Mouse (Mus musculus): ENCODE results near the gene Psmb7.

Gene Psmb7

GRCm38 (mm10) chr2:38641761-38642160, 2.1 kb downstream of the Psmb7 start:
- DNase-seq (ENCODE audit: low read depth, low spot score), result no peak

GRCm38 (mm10) chr2:38637716-38638267, 6.1 kb downstream of the Psmb7 start:
- DNase-seq (ENCODE audit: low read depth, low spot score), result no peak

DNA sequence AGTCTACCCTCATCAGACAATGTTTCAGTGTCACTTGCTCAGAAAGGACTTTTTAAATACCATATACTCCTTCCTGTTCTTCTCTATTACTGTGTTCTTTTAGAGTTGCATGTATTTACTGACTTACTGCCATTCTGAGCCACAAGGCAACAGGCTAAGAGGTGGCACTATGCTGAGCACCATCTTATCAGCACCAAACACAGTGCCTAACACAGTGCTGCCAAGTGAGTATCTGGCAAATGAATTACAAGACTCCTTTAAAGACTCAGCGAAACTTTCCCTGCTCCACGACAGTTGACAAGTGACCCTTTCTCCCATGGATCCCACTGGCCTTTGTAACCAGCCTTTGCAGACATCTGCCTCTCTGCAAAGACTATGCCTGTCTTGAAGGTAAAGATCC, 13.3 kb downstream of the Psmb7 start:
- no peak for DNase-seq (ENCODE audit: low read depth, low spot score)

- DNase-seq (ENCODE audit: low read depth, low spot score), result no peak
These were observed 14.4 kb downstream of the Psmb7 start for GRCm38 (mm10) chr2:38629451-38629850.

DNA sequence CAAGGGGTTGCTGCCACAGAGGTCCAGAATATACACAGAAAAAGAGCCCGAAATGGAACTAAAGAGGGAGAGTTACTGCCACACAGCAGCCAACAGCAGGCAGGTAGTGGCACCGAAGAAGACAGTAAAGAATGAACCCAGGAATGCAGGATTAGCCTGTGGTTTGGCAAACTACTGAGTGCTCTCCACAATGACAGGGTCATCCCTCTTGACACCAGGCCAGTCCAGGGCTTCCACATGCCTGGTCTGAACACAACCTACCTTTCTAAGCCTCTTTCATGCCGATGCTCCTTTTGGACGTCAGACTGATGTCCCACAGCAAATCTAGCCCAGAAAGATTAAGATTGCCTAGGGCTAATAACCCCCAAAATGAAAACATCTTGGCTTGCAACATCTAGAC, 15.1 kb downstream of the Psmb7 start:
- no peak for DNase-seq (ENCODE audit: low read depth, low spot score)

- no peak for DNase-seq (ENCODE audit: low read depth, low spot score)
These were observed 19.9 kb downstream of the Psmb7 start for GRCm38 (mm10) chr2:38623821-38624590.

DNA sequence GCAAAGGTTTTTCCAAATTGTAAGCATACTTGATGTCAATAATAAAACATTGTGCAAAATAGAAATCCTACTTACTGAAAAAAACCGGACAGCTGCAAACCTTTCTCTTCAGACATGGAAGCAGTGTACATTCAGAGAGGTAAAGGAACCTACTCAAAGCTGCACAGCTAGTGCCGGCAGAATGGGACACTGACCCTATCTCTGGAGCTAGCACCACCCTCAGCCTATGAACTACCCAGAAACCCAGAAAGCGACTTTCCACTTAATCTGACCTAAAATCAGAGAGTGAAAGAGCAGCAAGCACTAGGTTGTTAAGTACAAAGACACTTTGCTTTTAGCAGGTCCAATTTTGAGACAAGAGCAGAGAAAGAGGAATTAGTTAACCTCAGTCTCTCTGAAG, 20.5 kb downstream of the Psmb7 start:
- DNase-seq (ENCODE audit: low read depth, low spot score), result no peak

DNA sequence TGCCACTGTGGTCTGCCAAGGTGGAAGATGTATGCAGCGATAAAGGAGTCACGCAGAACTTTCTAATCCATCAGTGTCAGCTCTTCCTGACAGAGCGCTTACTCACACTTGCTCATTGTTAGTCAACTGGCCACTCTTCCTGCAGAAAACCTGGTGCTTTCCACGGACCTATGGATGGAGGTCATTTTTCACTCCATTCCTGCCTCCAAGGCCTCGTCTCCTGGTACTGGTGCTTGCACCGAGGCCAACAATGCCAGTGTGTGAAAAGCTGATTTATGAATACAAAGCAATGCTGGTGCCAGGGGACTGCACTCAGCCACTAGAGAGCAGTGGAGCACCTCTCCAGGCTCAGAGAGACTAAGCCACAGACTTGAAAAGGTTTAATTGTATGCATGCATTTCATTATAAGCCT, 22.3 kb downstream of the Psmb7 start:
- DNase-seq (ENCODE audit: low read depth, low spot score), result no peak

GRCm38 (mm10) chr2:38621076-38621475, 22.8 kb downstream of the Psmb7 start:
- no peak for DNase-seq (ENCODE audit: low read depth, low spot score)

- DNase-seq (ENCODE audit: low read depth, low spot score), result no peak
These were observed 24.1 kb downstream of the Psmb7 start for GRCm38 (mm10) chr2:38619777-38620176.

DNA sequence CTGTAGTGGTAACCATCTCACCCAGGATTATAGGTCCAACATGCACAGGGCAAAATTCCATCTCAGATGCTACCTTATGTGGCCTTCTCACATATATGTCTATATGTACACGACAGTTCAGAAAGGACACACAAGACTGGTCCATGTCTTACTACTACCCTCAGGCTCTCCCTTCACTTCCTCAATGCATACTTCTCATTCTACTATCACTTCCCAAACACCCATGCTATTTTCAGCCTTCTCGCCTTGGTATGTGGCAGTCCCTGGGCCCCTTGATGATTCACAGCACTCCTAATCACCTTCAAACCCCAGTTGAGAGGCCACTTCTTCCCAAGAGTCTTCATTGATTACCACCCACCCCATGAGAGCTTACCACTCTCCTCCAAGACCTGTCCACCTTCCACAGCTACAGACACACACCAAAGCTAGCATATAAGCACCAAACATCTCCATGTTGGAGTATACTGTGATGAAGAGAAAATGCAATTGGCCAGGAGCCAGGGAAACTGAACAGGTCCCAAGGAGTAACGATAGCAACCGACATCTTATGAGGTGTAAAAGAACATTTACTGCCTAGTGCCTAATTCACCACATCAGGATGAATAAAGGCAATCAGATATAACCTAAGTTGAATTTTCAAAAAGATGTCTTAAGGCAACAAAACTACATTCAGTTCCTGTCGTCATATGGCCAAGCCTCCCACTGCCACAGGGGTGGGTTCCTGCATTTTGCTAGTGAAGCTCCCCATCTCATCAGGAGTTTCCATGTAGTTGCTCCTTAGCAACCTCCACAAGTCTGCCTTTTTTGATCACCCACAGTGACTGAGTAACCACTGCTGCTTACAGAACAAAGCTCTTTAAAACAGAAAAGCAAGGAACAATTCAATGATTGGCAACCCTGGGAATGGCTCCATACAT, 26.7 kb downstream of the Psmb7 start:
- no peak for DNase-seq (ENCODE audit: low read depth, low spot score)

DNA sequence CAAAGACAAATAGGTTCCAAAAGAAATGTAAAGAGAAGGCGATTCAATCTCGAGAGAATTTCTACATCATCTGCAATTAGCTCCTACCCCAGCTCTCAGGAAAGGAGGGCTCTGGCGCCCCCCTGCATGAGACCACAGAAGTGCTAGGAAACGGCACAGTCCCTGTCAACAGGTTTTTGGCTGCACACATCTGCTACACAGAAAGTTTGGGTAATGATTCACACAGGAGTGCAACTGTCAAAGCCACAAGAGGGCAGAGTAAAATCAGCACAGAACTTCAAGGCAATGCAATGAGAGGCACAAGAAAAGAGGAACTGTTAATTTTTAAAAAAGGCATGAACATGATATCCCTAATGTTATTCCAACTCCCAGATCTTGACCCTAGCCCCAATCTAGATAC, 27.8 kb downstream of the Psmb7 start:
- DNase-seq (ENCODE audit: low read depth, low spot score), result no peak

GRCm38 (mm10) chr2:38614437-38614836, 29.4 kb downstream of the Psmb7 start:
- no peak for DNase-seq (ENCODE audit: low read depth, low spot score)

DNA sequence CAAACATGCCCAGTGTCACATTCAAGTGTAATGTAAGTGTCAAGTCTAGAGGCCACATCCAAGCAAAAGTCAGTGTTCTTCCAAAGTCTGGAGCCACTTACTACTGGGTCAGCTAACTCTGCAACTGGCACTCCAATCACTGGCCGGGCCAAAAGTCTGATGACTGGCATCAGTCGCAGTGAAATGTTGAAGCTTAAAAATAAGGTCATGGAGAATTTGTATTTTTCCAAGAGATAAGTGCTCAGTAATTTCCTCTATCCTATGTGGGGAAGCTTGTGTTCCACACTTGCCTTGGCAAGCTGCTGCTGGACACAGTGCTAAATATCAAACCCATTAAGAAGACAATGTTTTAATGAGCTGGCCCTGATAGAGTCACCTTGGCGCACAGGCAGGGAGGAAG, 30.3 kb downstream of the Psmb7 start:
- DNase-seq (ENCODE audit: low read depth, low spot score), result no peak

GRCm38 (mm10) chr2:38612596-38612995, 31.3 kb downstream of the Psmb7 start:
- no peak for DNase-seq (ENCODE audit: low read depth, low spot score)

DNA sequence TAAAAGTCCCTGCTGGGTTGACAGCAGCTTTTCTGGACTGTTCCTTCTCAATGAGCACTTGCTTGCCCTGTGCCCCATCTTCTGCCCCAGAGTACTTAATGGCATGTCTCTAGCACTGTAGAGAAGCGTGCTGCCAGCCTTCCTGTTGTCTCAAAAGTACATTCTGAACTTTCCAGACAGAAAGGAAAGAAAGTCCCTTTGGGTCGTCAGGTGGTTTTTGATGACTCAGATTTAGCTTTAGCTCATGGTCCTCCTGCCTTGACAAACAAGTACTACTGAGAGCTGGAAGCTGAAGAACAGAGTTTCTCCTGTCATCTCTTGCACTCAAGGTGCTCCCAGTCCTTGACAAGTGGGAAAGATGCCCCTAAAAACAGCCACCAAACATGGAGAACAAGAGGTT, 33.7 kb downstream of the Psmb7 start:
- no peak for DNase-seq (ENCODE audit: low read depth, low spot score)

- no peak for DNase-seq (ENCODE audit: low read depth, low spot score)
These were observed 34.6 kb downstream of the Psmb7 start for GRCm38 (mm10) chr2:38609310-38609709.

- no peak for DNase-seq (ENCODE audit: low read depth, low spot score)
These were observed 35.0 kb downstream of the Psmb7 start for GRCm38 (mm10) chr2:38608831-38609309.

DNA sequence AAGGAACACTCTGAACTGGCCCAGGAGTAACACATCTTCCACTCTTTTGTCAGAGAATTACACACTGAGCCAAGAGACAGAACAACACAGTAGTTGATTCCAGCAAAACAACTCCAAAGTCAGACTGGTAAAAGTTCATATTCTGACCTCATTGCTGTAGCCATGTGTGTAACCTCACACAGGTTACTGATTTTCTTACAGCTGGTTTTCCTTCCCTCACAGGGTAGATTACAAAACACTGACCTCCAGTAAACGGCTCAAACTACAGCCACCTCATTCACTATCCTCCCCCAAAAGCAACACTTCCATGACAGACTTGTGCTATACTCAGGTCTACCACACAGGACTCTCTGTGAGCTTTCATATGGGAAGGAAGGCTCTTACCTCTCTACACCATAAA, 36.2 kb downstream of the Psmb7 start:
- no peak for DNase-seq (ENCODE audit: low read depth, low spot score)

GRCm38 (mm10) chr2:38600842-38601241, 43.0 kb downstream of the Psmb7 start:
- DNase-seq (ENCODE audit: low read depth, low spot score), result no peak

DNA sequence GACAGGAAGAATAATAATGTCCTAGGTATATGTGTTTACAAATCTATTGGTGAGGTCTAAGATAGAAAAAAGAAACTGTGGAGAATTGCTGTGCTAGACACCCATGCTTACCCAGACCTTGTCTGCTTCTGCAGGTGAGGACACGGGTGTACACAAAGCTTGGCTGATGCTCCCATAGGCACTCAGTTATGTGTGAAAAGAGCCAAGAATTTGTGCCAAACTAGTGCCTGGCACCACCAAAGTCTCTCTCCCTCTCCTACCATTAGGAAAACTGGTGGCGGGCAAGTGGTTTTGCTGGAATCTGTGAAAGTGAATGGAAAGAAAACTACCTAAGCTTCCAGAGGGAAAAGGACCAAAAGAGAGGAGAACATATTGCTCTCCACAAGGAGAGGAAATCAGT, 45.5 kb downstream of the Psmb7 start:
- no peak for DNase-seq (ENCODE audit: low read depth, low spot score)

DNA sequence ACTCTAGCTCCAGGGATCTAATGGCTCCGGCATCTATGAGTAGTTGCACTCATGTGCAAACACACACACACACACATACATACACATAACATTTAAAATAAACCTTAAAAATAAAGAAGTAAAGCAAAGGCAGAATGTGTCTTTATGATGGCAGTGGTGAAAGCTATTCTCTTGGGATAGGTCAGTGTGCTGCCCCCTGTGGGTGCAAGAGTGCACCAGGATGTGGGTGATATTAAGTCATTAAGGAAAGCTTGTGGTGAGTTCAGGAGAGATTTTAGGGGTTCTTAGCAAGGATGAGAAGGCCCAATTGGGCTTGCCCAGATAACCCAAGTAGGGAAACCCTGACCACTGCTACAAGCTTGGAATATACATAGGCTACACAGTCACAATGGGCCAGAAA, 46.0 kb downstream of the Psmb7 start:
- no peak for DNase-seq (ENCODE audit: low read depth, low spot score)
